Comparison of ENCODE assay signal across 9 mouse cellular contexts in the genomic region with DNA sequence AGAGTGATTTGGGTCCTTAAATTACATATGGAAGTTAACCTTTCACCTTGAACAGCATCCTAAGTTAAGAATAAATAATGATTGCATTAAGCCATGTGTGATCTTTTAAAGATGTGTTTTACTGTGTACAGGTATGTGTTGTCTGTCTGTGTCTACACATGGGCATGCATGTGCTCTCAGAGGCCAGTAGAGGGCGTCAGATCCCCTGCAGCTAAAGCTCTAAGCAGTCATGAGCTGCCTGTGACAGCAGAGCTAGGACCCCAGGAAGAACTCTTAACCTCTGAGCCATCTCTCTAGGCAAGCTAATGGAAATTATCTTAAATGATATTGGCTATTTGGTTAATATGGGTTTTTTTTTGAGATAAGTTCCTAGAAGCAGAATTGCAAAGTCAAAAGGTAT.
A peak's percentile ranks its signal among the peaks of the same experiment; 100 is the strongest.
DNase-seq lines count a peak whose midpoint lies in the region; ATAC-seq and TF ChIP-seq lines count a peak whose summit lies in the region.
"Had no signal": no experiment of that assay in that cellular context is flagged by ENCODE, and none has a peak within 500 bp of the region (broad histone marks: within the 10 kb centered on the region; RNA-seq: fewer than 3 reads in every experiment).

No protein-coding gene starts in this region.

- POLR2A ChIA-PET in Patski (lab: Charles Lee) = interaction anchor here (0.6 to 1.2 kb wide), 3 partner anchors 15 to 226 kb away, joined by 3 to 4 read pairs (median 3); no protein-coding TSS in a partner anchor

- peak; percentile 75 for DNase-seq in embryo, embryonic 10 days (ENCODE audit: low spot score)
- DNase-seq in embryo, embryonic 9.5 days (ENCODE audit: extremely low spot score) = no peak
- DNase-seq in liver, adult 2 months (ENCODE audit: extremely low read depth, low read depth, low spot score) = no peak
- no peak for DNase-seq in liver, embryonic 11.5 days (ENCODE audit: low spot score)
- no peak for DNase-seq in Patski (ENCODE audit: low read depth, low spot score)
- DNase-seq in c-Kit-positive CD71-positive TER-119-positive erythroid progenitor cells, embryonic 14.5 days (ENCODE audit: low spot score) = no peak
- DNase-seq in kidney, adult 11 months = no peak
- DNase-seq: thymus, postnatal 14 days had no signal

- ATAC-seq in liver, embryonic 11.5 days (replicated peaks; ENCODE audit: low FRiP score) = no peak
- ATAC-seq in Patski = no peak
- no peak for ATAC-seq in embryonic facial prominence, embryonic 15.5 days (ENCODE audit: insufficient number of reproducible peaks, low FRiP score, low TSS enrichment, low read depth)

- no peak for TF ChIP-seq POLR2A in liver, adult 2 months (IDR thresholded peaks at IDR 0.05; ENCODE audit: extremely low read depth, insufficient read depth, low read length)

- H3K79me2 ChIP-seq in liver, adult 2 months (ENCODE audit: control insufficient read depth, insufficient read depth, low read length) = no peaks in the 10 kb centered on the region

- in situ Hi-C loops in Patski (cut with MboI; ENCODE audit: low pct_unique_long_range_greater_than_20kb) = loop anchor here (5.0 kb wide), 1 partner anchor 227 kb away; no protein-coding TSS in a partner anchor

- CTCF ChIA-PET in Patski (lab: Charles Lee) = interaction anchor here (0.6 to 2.2 kb wide), 12 partner anchors 9 to 262 kb away, joined by 3 to 8 read pairs (median 4); no protein-coding TSS in a partner anchor

- WGBS in liver, adult 2 months = 17% methylated on average over 1 of the region's 1 CpGs
- WGBS in liver, embryonic 11.5 days = 4% methylated on average over 1 of the region's 1 CpGs
- WGBS in embryonic facial prominence, embryonic 15.5 days = 36% methylated on average over 1 of the region's 1 CpGs

- H3K9ac ChIP-seq in liver, adult 2 months (ENCODE audit: low read depth, low read length) = no peak overlapping the region
- H3K9ac ChIP-seq in liver, embryonic 11.5 days (ENCODE audit: low read depth, low read length) = no peak overlapping the region
- H3K9ac ChIP-seq in embryonic facial prominence, embryonic 15.5 days = no peak overlapping the region

- H3K9me3 ChIP-seq in liver, embryonic 11.5 days (ENCODE audit: control insufficient read depth, low read length) = no peaks in the 10 kb centered on the region
- H3K9me3 ChIP-seq in embryonic facial prominence, embryonic 15.5 days (replicated peaks) = no peaks in the 10 kb centered on the region

- TF ChIP-seq CTCF in liver, adult 2 months (IDR thresholded peaks at IDR 0.05; ENCODE audit: low read depth, low read length) = peak; percentile 47
- peak; percentile 80 for TF ChIP-seq CTCF in Patski (IDR thresholded peaks at IDR 0.05)

- no peaks in the 10 kb centered on the region for H3K36me3 ChIP-seq in liver, adult 2 months (ENCODE audit: control insufficient read depth, insufficient read depth, low read length)
- no peaks in the 10 kb centered on the region for H3K36me3 ChIP-seq in liver, embryonic 11.5 days (ENCODE audit: control insufficient read depth, insufficient read depth, low read length)
- no peaks in the 10 kb centered on the region for H3K36me3 ChIP-seq in embryonic facial prominence, embryonic 15.5 days

- H3K4me3 ChIP-seq in liver, adult 2 months (ENCODE audit: insufficient read depth, low read depth, low read length) = no peak overlapping the region
- H3K4me3 ChIP-seq in liver, embryonic 11.5 days (ENCODE audit: low read depth, low read length) = no peak overlapping the region
- no peak overlapping the region for H3K4me3 ChIP-seq in embryonic facial prominence, embryonic 15.5 days (replicated peaks)

- H3K27me3 ChIP-seq in liver, adult 2 months (ENCODE audit: control insufficient read depth, insufficient read depth, low read length) = no peaks in the 10 kb centered on the region
- H3K27me3 ChIP-seq in liver, embryonic 11.5 days (replicated peaks; ENCODE audit: control insufficient read depth, insufficient read depth, low read length) = no peaks in the 10 kb centered on the region
- no peaks in the 10 kb centered on the region for H3K27me3 ChIP-seq in Patski
- H3K27me3 ChIP-seq in embryonic facial prominence, embryonic 15.5 days = no peaks in the 10 kb centered on the region

- H3K4me2 ChIP-seq in liver, embryonic 11.5 days = no peak overlapping the region
- H3K4me2 ChIP-seq in embryonic facial prominence, embryonic 15.5 days (replicated peaks) = no peak overlapping the region

- no peaks in the 10 kb centered on the region; the same call in 1 of the 2 replicates for H3K4me1 ChIP-seq in liver, adult 2 months (ENCODE audit: control insufficient read depth, insufficient read depth, low read length)
- no peaks in the 10 kb centered on the region for H3K4me1 ChIP-seq in liver, embryonic 11.5 days (replicated peaks; ENCODE audit: control insufficient read depth, insufficient read depth, low read length)
- peaks cover 18% of the 10 kb centered on the region; the same call in 1 of the 2 replicates for H3K4me1 ChIP-seq in embryonic facial prominence, embryonic 15.5 days

- H3K27ac ChIP-seq in liver, adult 2 months (replicated peaks; ENCODE audit: insufficient read depth, low read depth, low read length) = no peak overlapping the region
- H3K27ac ChIP-seq in liver, embryonic 11.5 days (ENCODE audit: low read depth, low read length) = no peak overlapping the region
- H3K27ac ChIP-seq in embryonic facial prominence, embryonic 15.5 days (replicated peaks) = peak overlapping the region; percentile 48; the same call in 1 of the 2 replicates
